Mouse (Mus musculus) cerebellum, adult 9-11 months (tissue): ENCODE results near the gene Ctse.

Experiments
- DNase-seq: peaks from one replicate; pipeline ENCODE4 v3.0.0; 2022

The Ctse gene

DNA sequence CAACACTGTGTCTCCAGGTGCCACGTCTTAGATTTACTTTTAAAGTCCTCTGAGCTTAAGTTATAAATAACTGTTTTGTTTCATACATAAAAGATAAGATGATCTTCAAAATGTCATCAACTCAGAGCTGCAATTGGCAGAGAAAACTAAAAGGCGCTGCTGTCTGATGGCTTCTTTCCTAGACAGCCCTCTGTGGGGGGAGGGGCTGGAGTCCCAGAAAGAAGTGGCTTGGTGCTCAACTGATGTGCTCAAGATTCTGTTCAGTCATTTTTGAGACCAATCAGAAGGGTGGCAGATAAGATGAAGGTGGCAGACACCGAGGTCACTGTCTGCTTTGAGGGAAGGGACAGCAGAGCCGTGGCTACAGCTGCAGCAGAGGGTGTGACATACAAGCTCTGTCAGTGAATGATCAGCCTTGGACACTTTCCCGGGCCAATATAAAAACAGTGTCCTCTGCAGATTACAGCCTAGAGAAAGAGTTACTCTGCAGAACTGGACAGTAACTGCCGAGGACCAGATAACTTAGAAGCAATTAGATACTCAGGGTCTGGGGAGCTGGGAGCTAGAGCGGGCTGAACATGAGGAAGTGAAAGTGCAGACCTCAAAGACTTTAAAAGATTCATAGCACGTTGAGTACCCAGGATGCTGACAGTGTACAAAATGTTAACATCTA, 64.1 kb downstream of the Ctse start:
- DNase-seq: no peak

DNA sequence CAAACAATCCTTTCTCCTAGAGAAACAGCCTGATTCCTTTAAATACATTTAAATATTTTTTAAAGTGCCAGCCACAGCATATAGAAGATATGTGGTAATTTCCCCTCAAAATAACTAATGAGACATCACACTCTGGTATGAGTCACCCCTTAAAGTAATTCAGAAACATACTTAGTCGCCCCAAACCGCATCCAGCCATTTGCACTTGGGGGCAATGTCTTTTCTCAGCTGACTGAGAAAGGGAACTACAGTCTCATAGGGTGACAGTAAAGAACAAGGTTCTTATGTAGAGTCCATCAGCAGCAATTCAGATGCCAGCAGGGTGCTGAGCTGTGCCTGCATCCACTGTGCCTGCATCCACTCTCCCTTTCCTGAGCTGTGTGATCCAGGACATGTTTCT, 65.4 kb downstream of the Ctse start:
- DNase-seq: no peak

DNA sequence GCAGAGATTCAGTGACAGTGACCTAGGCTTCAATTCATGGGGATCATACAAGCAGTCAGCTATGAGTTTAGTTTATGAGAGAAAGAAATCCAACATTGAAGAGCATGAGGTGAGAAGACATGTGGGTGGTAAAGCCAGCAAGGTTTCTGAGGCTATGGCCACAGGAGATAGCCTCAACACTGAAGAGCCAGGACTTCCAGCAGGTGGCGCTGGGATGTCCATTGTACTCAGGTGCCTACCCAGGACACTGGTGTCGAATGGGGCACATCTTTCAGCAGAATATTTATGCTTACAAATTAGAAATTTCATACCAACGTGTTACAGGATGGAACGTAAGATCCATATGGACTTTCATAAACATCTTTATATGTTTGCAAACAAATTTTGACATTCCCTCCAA, 70.2 kb downstream of the Ctse start:
- DNase-seq: peak; percentile 47

DNA sequence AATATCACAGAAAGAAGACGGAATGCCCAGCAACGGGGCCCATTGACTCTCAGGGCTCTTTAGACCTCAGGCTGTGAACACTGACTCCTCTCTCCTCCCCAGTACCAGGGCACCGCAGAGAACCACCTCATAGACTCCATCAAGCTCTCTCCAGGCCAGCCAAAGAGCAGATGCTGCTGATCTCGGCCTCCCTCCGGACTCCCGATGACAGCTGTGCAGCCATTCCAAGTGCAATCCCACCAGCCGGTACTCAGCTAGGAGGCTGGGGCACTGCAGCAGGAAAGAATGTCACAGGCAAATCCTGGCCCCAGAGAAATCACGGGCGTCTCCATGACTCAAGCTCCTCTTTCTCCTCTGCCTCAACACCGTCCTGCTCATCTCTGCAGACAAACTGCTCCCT, 73.4 kb downstream of the Ctse start:
- DNase-seq: no peak

DNA sequence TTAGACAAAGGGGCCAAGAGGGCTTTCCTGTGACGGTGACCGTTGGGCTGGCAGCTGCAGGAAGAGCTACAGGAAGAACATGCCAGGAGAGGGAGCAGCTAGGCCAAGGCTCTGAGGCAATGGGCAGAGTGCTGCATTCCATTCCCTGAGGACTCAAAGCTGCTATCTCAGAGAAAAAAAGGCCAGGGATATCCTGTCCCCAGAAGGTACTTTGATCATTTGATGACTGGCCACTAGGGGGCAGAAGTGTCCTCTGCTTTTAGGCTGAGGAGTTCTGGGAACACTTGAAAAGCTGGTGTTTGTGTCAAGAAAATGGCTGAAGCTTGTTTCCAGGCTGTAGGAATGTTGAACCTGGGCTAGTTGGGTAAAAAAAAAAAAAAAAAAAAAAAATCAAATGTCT, 74.3 kb downstream of the Ctse start:
- DNase-seq: peak; percentile 74

DNA sequence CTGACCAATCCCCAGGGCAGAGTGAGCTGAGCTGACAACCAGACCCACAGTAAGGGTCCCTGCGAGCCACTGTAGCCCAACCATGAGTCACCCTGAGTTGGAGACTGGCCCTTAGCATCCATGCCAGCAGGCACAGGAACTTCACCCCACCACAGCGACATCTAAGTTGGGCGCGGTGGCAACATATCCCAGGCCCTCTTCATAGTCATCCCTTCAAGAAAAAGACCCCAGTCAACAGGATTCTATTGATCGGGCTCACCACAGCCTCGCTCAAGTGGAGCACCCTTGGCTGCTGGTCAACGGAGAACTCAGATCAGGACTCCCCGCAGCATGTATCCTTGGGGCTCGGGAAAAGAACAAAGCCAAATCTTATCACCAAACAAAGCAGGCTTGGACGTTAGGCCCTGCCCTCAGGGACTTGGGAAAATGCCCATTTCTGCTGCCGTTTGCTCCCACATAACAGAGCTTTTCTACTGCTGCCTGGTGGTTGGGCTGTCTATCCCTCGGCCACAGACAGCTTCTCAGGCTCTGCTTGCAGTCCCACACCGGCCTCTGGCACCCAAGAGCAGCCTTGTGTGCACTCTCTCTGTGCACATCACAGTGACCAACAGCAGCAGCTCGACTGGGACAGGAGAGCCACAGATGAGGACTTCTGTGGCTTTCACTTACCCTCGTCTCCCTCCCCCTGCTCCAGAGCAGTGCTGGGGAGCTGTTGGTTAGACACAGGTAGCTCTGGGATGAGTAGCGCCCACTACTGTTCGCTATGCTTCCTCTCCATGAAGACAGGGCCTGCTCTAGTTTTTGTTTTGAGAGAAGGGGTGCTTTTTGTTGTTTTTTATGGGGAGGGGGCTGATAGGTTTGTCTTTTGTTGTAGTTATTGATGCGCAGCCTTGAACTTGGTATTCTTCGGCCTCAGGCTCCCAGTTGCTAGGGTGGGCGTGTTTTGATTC, 76.6 kb downstream of the Ctse start:
- no peak for DNase-seq

DNA sequence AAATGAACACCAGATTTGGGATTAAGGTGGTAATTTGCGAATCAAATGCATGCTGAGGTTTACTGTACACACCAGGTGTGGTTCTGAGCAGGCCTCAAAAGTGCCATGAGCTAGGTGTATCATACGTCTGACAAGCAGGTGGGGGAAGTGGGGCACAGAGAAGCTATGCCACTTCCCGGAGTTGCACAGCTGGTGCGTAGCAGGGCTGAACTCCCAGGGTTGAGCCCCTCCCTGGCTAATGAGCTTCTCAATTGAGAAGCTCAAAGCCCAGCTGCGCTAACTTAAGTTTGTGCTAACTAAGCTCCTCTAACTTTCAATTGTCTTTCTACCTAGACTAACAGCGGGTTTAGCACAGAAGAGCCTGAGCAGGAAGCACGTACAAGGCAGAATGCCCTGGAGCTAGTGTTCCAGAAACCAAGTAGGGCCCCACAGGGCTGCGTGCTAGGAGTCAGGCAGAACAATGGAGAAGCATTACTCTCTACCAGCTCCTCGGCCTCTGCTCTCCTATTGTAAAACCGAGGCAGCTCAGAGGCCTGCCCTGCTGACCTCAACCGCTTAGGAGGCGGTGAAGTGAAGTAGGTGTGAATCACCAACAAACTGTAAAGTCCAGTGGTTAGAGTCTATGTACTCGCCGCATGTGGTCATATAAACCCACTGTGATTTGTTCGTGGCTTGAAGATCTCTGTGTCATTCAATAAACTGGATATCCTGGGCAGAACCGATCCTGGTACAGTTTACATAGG, 81.0 kb downstream of the Ctse start:
- no peak for DNase-seq

DNA sequence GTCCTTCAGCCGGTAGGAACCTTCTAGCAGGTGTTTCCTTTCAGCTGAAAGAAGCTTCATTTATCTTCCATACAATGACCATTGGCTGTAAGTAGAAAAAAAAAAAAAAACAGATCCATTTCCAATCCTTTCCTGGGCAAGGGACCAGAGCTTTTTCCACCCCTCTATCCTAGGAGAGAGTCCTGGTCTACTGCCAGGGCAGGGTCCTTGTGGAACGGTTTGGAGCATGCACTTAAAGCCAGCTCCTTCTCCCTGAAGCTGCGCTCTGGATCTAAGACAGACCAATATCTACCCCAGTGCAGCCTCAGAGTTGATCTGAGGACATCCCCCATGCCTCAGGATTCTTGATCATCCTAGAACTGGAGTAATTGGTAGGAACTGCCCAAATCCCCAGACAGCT, 83.9 kb downstream of the Ctse start:
- DNase-seq: no peak

DNA sequence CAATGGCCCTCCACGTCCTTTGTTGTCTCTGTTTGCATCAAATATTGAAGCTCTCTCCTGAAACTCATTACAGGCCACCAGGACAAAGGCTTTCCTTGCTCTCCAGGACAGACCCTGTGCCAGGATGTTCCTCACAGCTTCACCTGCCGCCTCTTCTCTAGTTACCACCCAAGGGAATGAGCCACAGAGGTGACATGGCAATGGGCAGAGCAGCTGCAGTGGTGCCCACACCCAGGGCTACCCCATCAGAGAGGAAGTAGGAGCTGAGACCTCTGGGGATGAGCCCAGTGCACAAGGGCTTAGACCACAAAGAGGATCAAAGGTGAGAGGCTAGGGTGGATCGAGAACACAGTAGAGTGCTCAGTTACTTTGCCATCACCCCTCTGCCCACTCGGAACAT, 85.4 kb downstream of the Ctse start:
- no peak for DNase-seq
